Mouse (Mus musculus) G1E (cell line): ENCODE measurements around the gene Srsf9. TPM values are rescaled to one million over a fixed set of nuclear protein-coding genes. Genes with fewer than 3 reads are reported as not detected.

Experiments
- ATAC-seq: 2 replicates; pipeline ENCODE4 v1.8.0; 2016; ENCODE audit warnings: mild to moderate bottlenecking; ENCODE audit not compliant: insufficient number of reproducible peaks, poor library complexity, low FRiP score, severe bottlenecking; ENCODE audit errors: extremely low read depth
- DNase-seq: peaks from one replicate; pipeline ENCODE4 v3.0.0; 2012; ENCODE audit warnings: low spot score
- H3K27me3 ChIP-seq: 2 replicates; pipeline ENCODE4 v1.6.1; 2012; ENCODE audit warnings: mild to moderate bottlenecking, low read length, inconsistent platforms; ENCODE audit not compliant: insufficient read depth
- H3K36me3 ChIP-seq: replicated peaks from 2 replicates; pipeline ENCODE3; 2012; ENCODE audit warnings: mild to moderate bottlenecking, inconsistent platforms
- H3K4me1 ChIP-seq: 2 replicates; pipeline ENCODE4 v1.6.1; 2012; ENCODE audit warnings: low read depth, low read length, inconsistent platforms, mixed read lengths; ENCODE audit not compliant: insufficient read depth
- H3K4me3 ChIP-seq: 2 replicates; pipeline ENCODE4 v1.5.1; 2012; ENCODE audit warnings: low read depth, mild to moderate bottlenecking, inconsistent platforms, low read length, moderate library complexity, mixed read lengths
- H3K9me3 ChIP-seq: replicated peaks from 2 replicates; pipeline ENCODE4 v1.6.1; 2012; ENCODE audit warnings: inconsistent platforms
- CTCF ChIP-seq: IDR thresholded peaks from 2 replicates; pipeline ENCODE4 v1.5.1; 2012; ENCODE audit warnings: low read depth, low read length, inconsistent platforms, mixed read lengths
- GATA1 ChIP-seq: IDR thresholded peaks from 2 replicates; pipeline ENCODE4 v1.6.1; 2012; ENCODE audit warnings: borderline replicate concordance, low read length, inconsistent platforms, mixed read lengths
- GATA2 ChIP-seq: IDR thresholded peaks from 2 replicates; pipeline ENCODE4 v1.6.1; 2012; ENCODE audit warnings: low read depth, low read length, inconsistent platforms, borderline replicate concordance
- POLR2AphosphoS5 ChIP-seq: IDR thresholded peaks from 2 replicates; pipeline ENCODE4 v1.6.1; 2012; ENCODE audit warnings: low read depth, low read length, inconsistent platforms; ENCODE audit not compliant: insufficient replicate concordance
- TAL1 ChIP-seq: conservative IDR thresholded peaks from 2 replicates; pipeline ENCODE4 v1.6.1; 2012; ENCODE audit warnings: low read depth, low read length, inconsistent platforms, mixed read lengths
- polyA plus RNA-seq: library from polyadenylated mRNA; stranded (reverse); fragments of >175 nt; gene quantifications from 2 replicates; pipeline ENCODE4 v1.2.3, GENCODE M21; 2012
- total RNA-seq, 2 experiments: library from RNA; stranded (forward) in 1 of 2; stranded (reverse) in 1 of 2; fragments of 200-1000 nt in 1 of 2; fragments of >200 nt in 1 of 2; fragmentation: Nextera tagmentation in 1 of 2; gene quantifications; 2 replicates each; pipeline ENCODE4 v1.2.3; 2014 to 2017

Srsf9 gene
- total and polyA plus RNA-seq, 3 experiments: 47.6 to 114 (median 111) TPM

GRCm38 (mm10) chr5:115362819-115363714 is 36.1 kb downstream of the Srsf9 start:
- TF ChIP-seq POLR2AphosphoS5 (no peak), GATA1 (no peak), TAL1 (no peak), GATA2 (no peak), CTCF (no peak)
- peaks cover 23% of the 10 kb centered on the region for H3K4me1 ChIP-seq
- H3K4me3 ChIP-seq: no peak overlapping the region
- H3K36me3 ChIP-seq: peaks cover 12% of the 10 kb centered on the region
- no peak for ATAC-seq
- no peaks in the 10 kb centered on the region for H3K9me3 ChIP-seq
- no peak for DNase-seq
- peaks cover 2% of the 10 kb centered on the region; the same call in 1 of the 2 replicates for H3K27me3 ChIP-seq

GRCm38 (mm10) chr5:115364782-115365181 is 37.8 kb downstream of the Srsf9 start:
- H3K27me3 ChIP-seq: peaks cover 10% of the 10 kb centered on the region
- peaks cover 12% of the 10 kb centered on the region for H3K36me3 ChIP-seq
- ATAC-seq (no peak), DNase-seq (no peak)
- no peaks in the 10 kb centered on the region for H3K9me3 ChIP-seq
- no peak overlapping the region for H3K4me3 ChIP-seq
- no peak for TF ChIP-seq GATA1
- no peak for TF ChIP-seq TAL1
- TF ChIP-seq CTCF: no peak
- no peak for TF ChIP-seq POLR2AphosphoS5
- no peak for TF ChIP-seq GATA2
- H3K4me1 ChIP-seq: peaks cover 13% of the 10 kb centered on the region

- H3K36me3 ChIP-seq: peaks cover 2% of the 10 kb centered on the region
- H3K4me1 ChIP-seq: no peaks in the 10 kb centered on the region
- DNase-seq: no peak
- no peak for ATAC-seq
- H3K27me3 ChIP-seq: peaks cover 24% of the 10 kb centered on the region
- no peaks in the 10 kb centered on the region for H3K9me3 ChIP-seq
- H3K4me3 ChIP-seq: no peak overlapping the region
- TF ChIP-seq CTCF (no peak), TAL1 (no peak), GATA2 (no peak), GATA1 (no peak), POLR2AphosphoS5 (no peak)
These were observed 44.8 kb downstream of the Srsf9 start for GRCm38 (mm10) chr5:115371736-115372135.

GRCm38 (mm10) chr5:115373441-115374203 is 46.6 kb downstream of the Srsf9 start:
- Histone ChIP-seq H3K36me3 (no peaks in the 10 kb centered on the region), H3K4me1 (no peaks in the 10 kb centered on the region), H3K9me3 (no peaks in the 10 kb centered on the region), H3K4me3 (no peak overlapping the region), H3K27me3 (peaks cover 21% of the 10 kb centered on the region)
- no peak for DNase-seq
- no peak for TF ChIP-seq GATA1
- TF ChIP-seq POLR2AphosphoS5: no peak
- no peak for TF ChIP-seq TAL1
- no peak for TF ChIP-seq CTCF
- TF ChIP-seq GATA2: no peak
- no peak for ATAC-seq

- Histone ChIP-seq H3K9me3 (no peaks in the 10 kb centered on the region), H3K36me3 (no peaks in the 10 kb centered on the region), H3K4me1 (no peaks in the 10 kb centered on the region), H3K27me3 (peaks cover 16% of the 10 kb centered on the region), H3K4me3 (no peak overlapping the region)
- no peak for ATAC-seq
- no peak for DNase-seq
- TF ChIP-seq GATA2: no peak
- no peak for TF ChIP-seq POLR2AphosphoS5
- no peak for TF ChIP-seq TAL1
- no peak for TF ChIP-seq CTCF
- TF ChIP-seq GATA1: no peak
These were observed 47.3 kb downstream of the Srsf9 start for GRCm38 (mm10) chr5:115374204-115374820.
